In genomic region chr3:107877005-107877404, GRCm38 (mm10) we compare ENCODE assay signal across 37 mouse cellular contexts. TPM values are rescaled to one million over a fixed set of nuclear protein-coding genes. Genes with fewer than 3 reads are reported as not detected.
DNase-seq lines count a peak whose midpoint lies in the region; ATAC-seq and TF ChIP-seq lines count a peak whose summit lies in the region.
"Had no signal": no experiment of that assay in that cellular context is flagged by ENCODE, and none has a peak within 500 bp of the region (broad histone marks: within the 10 kb centered on the region; RNA-seq: fewer than 3 reads in every experiment).

Gene Eps8l3, plus strand, starts transcription at chr3:107877229.

- no peaks in the 10 kb centered on the region for H3K27me3 ChIP-seq in heart, adult 2 months (ENCODE audit: control insufficient read depth, insufficient read depth, low read length)
- H3K27me3 ChIP-seq in testis, adult 2 months (ENCODE audit: control insufficient read depth, insufficient read depth, low read length) = no peaks in the 10 kb centered on the region
- no peaks in the 10 kb centered on the region for H3K27me3 ChIP-seq in stomach, embryonic 15.5 days (replicated peaks)
- no peaks in the 10 kb centered on the region for H3K27me3 ChIP-seq in embryonic facial prominence, embryonic 10.5 days (replicated peaks; ENCODE audit: low read depth, poor library complexity, severe bottlenecking)
- H3K27me3 ChIP-seq in kidney, embryonic 16.5 days (ENCODE audit: insufficient read depth, low read length) = no peaks in the 10 kb centered on the region
- H3K27me3 ChIP-seq: embryonic facial prominence, embryonic 12.5 days; forebrain, embryonic 15.5 days had no signal

- no peak within 1 kb of the TSS for H3K9ac ChIP-seq in heart, adult 2 months (ENCODE audit: low read depth, low read length)
- H3K9ac ChIP-seq in stomach, embryonic 15.5 days = no peak within 1 kb of the TSS
- H3K9ac ChIP-seq in kidney, embryonic 16.5 days (replicated peaks; ENCODE audit: low read length) = no peak within 1 kb of the TSS
- H3K9ac ChIP-seq: embryonic facial prominence, embryonic 12.5 days; forebrain, embryonic 15.5 days; heart, embryonic 12.5 days; liver, embryonic 14.5 days had no signal

- H3K4me2 ChIP-seq in stomach, embryonic 15.5 days = peak within 1 kb of the TSS; percentile 16; the same call in 1 of the 2 replicates
- no peak within 1 kb of the TSS for H3K4me2 ChIP-seq in kidney, embryonic 16.5 days (replicated peaks; ENCODE audit: low read depth, low read length)
- H3K4me2 ChIP-seq: embryonic facial prominence, embryonic 12.5 days; forebrain, embryonic 15.5 days; heart, embryonic 12.5 days had no signal

- no peak for TF ChIP-seq POLR2A in heart, adult 2 months (IDR thresholded peaks at IDR 0.05; ENCODE audit: insufficient read depth, low read depth, low read length)
- TF ChIP-seq POLR2A in testis, adult 2 months (IDR thresholded peaks at IDR 0.05; ENCODE audit: control insufficient read depth, low read depth, low read length) = no peak

- ATAC-seq in stomach, embryonic 15.5 days (ENCODE audit: insufficient read depth, low FRiP score, low read depth) = peak; percentile 61; the same call in 1 of the 2 replicates
- ATAC-seq in kidney, embryonic 16.5 days (ENCODE audit: low FRiP score, low TSS enrichment) = no peak
- ATAC-seq: forebrain, embryonic 15.5 days; hindbrain, embryonic 16.5 days had no signal

- H3K4me1 ChIP-seq in heart, adult 2 months (ENCODE audit: control insufficient read depth, insufficient read depth, low read length) = peaks cover 4% of the 10 kb centered on the region
- peaks cover 9% of the 10 kb centered on the region for H3K4me1 ChIP-seq in testis, adult 2 months (ENCODE audit: control insufficient read depth, insufficient read depth, low read length)
- H3K4me1 ChIP-seq in stomach, embryonic 15.5 days = peaks cover 11% of the 10 kb centered on the region; the same call in 1 of the 2 replicates
- H3K4me1 ChIP-seq in embryonic facial prominence, embryonic 10.5 days = peaks cover 8% of the 10 kb centered on the region
- H3K4me1 ChIP-seq in kidney, embryonic 16.5 days (ENCODE audit: insufficient read depth, low read length) = no peaks in the 10 kb centered on the region
- H3K4me1 ChIP-seq: embryonic facial prominence, embryonic 12.5 days; forebrain, embryonic 15.5 days had no signal

- intact Hi-C loops in heart, adult 2 months (cut with DNase I) = no loop called here
- intact Hi-C loops in heart, postnatal 25 days (cut with DNase I) = no loop called here

- TF ChIP-seq CTCF in heart, adult 2 months (IDR thresholded peaks at IDR 0.05) = no peak
- TF ChIP-seq CTCF in testis, adult 2 months (IDR thresholded peaks at IDR 0.05; ENCODE audit: control insufficient read depth, insufficient read depth, insufficient replicate concordance, low read depth, low read length) = no peak

- DNase-seq in heart, adult 2 months = no peak
- DNase-seq in heart, postnatal 25 days (ENCODE audit: low spot score) = no peak
- DNase-seq in testis, postnatal 14 days (ENCODE audit: low spot score) = no peak
- no peak for DNase-seq in embryonic facial prominence, embryonic 10.5 days (ENCODE audit: low spot score)
- DNase-seq in cerebellum, adult 8-10 months = no peak
- DNase-seq: adrenal gland, adult 8-10 months; cerebellum, adult 9-10 months; cerebellum, postnatal 36 days; heart, postnatal 10 days; kidney, adult 2 months; kidney, postnatal 10 days; layer of hippocampus, adult 9-11 months; liver; lung, adult 2 months; lung, postnatal 10 days; midbrain, embryonic 14.5 days; retina, postnatal 1 day; right cerebral cortex, postnatal 14 days had no signal

- no peaks in the 10 kb centered on the region for H3K9me3 ChIP-seq in stomach, embryonic 15.5 days
- no peaks in the 10 kb centered on the region for H3K9me3 ChIP-seq in embryonic facial prominence, embryonic 10.5 days
- H3K9me3 ChIP-seq in kidney, embryonic 16.5 days (ENCODE audit: low read length) = no peaks in the 10 kb centered on the region
- H3K9me3 ChIP-seq: embryonic facial prominence, embryonic 12.5 days; forebrain, embryonic 15.5 days; G1E; heart, embryonic 12.5 days had no signal

- no peaks in the 10 kb centered on the region for H3K79me2 ChIP-seq in heart, adult 2 months (replicated peaks; ENCODE audit: control insufficient read depth, insufficient read depth, low read length)

- no peak for TF ChIP-seq EP300 in heart, adult 2 months (IDR thresholded peaks at IDR 0.05; ENCODE audit: insufficient read depth, low read depth, low read length)

- H3K4me3 ChIP-seq in heart, adult 2 months = no peak within 1 kb of the TSS
- 0 out of 2 replicates have a peak within 1 kb of the TSS, but pooled peaks have one; percentile 87 for H3K4me3 ChIP-seq in testis, adult 2 months (ENCODE audit: control insufficient read depth, low read depth, low read length)
- H3K4me3 ChIP-seq in stomach, embryonic 15.5 days (replicated peaks) = peak within 1 kb of the TSS; percentile 14; the same call in 1 of the 2 replicates
- no peak within 1 kb of the TSS for H3K4me3 ChIP-seq in embryonic facial prominence, embryonic 10.5 days
- no peak within 1 kb of the TSS for H3K4me3 ChIP-seq in kidney, embryonic 16.5 days (ENCODE audit: low read length)
- H3K4me3 ChIP-seq: embryonic facial prominence, embryonic 12.5 days; forebrain, embryonic 15.5 days; heart, embryonic 12.5 days had no signal

- no peaks in the 10 kb centered on the region for H3K36me3 ChIP-seq in heart, adult 2 months (ENCODE audit: control insufficient read depth, insufficient read depth, low read length)
- no peaks in the 10 kb centered on the region for H3K36me3 ChIP-seq in testis, adult 2 months (ENCODE audit: control insufficient read depth, insufficient read depth, low read length)
- no peaks in the 10 kb centered on the region for H3K36me3 ChIP-seq in stomach, embryonic 15.5 days
- no peaks in the 10 kb centered on the region for H3K36me3 ChIP-seq in embryonic facial prominence, embryonic 10.5 days (replicated peaks)
- no peaks in the 10 kb centered on the region for H3K36me3 ChIP-seq in kidney, embryonic 16.5 days (ENCODE audit: insufficient read depth, low read length)
- H3K36me3 ChIP-seq: embryonic facial prominence, embryonic 12.5 days; forebrain, embryonic 15.5 days; G1E; heart, embryonic 12.5 days had no signal

- peak within 1 kb of the TSS; percentile 43 for H3K27ac ChIP-seq in heart, adult 2 months
- H3K27ac ChIP-seq in testis, adult 2 months (ENCODE audit: control insufficient read depth, insufficient read depth, low read depth, low read length) = no peak within 1 kb of the TSS
- peak within 1 kb of the TSS; percentile 60 for H3K27ac ChIP-seq in stomach, embryonic 15.5 days
- H3K27ac ChIP-seq in embryonic facial prominence, embryonic 10.5 days (replicated peaks) = no peak within 1 kb of the TSS
- no peak within 1 kb of the TSS for H3K27ac ChIP-seq in kidney, embryonic 16.5 days (ENCODE audit: low read length)
- H3K27ac ChIP-seq: embryonic facial prominence, embryonic 12.5 days; forebrain, embryonic 15.5 days; liver, embryonic 14.5 days had no signal

- 93% methylated on average over 5 of the region's 5 CpGs for WGBS in heart, adult 2 months
- WGBS in stomach, embryonic 15.5 days = 67% methylated on average over 5 of the region's 5 CpGs
- 89% methylated on average over 5 of the region's 5 CpGs for WGBS in embryonic facial prominence, embryonic 10.5 days
- WGBS in kidney, embryonic 16.5 days = 90% methylated on average over 5 of the region's 5 CpGs

RNA-seq across cellular contexts. Expression of gene Eps8l3, which starts in this region (rescaled TPM):
- not detected for total RNA-seq in heart, adult 2 months (2021)
- not detected in 2 replicates for polyA plus RNA-seq in heart, adult 2 months (2012; rRNA removed)
- not detected for total RNA-seq in heart, postnatal 25 days (2021)
- polyA plus RNA-seq in testis, adult 2 months (2012; rRNA removed) = 27.9 and 29.2 TPM in 2 replicates
- polyA plus RNA-seq in stomach, embryonic 15.5 days (2015; fragmentation: Nextera tagmentation; extraction: Ambion mirVana) = 34.9 and 49.0 TPM in 2 replicates
- not detected in 2 replicates for polyA plus RNA-seq in embryonic facial prominence, embryonic 10.5 days (2016; fragmentation: Nextera tagmentation; extraction: Ambion mirVana)
- polyA plus RNA-seq in kidney, embryonic 16.5 days (2015; fragmentation: Nextera tagmentation; extraction: Ambion mirVana) = not detected in 2 replicates
- total RNA-seq: adrenal gland, adult 8-10 months; adrenal gland, postnatal 4 days; G1E; gastrocnemius, adult 18-20 months; gastrocnemius, postnatal 4 days; heart, postnatal 10 days; left cerebral cortex, adult 18-20 months; left cerebral cortex, postnatal 14 days; monocyte, adult 5-6 weeks had no signal
- polyA plus RNA-seq: embryonic facial prominence, embryonic 12.5 days; forebrain, embryonic 15.5 days; frontal cortex, adult 2 months; G1E; hindbrain, embryonic 11.5 days; hindbrain, embryonic 16.5 days; limb, embryonic 11.5 days; lung, adult 2 months; midbrain, embryonic 14.5 days; neural tube, embryonic 14.5 days had no signal

Comparison
In these comparisons a context has a peak if more than half of its experiments do, and no peak if none do; other contexts are left out.
1. RNA of gene Eps8l3 (polyA plus RNA-seq): 34.9 to 49.0 TPM in stomach, embryonic 15.5 days and 27.9 to 29.2 TPM in testis, adult 2 months; not detected in kidney, embryonic 16.5 days, not detected in heart, adult 2 months and not detected in embryonic facial prominence, embryonic 10.5 days; every median in the first group is over 10 times any median in the second.
2. H3K27ac ChIP-seq: peak in heart, adult 2 months (single experiment) and stomach, embryonic 15.5 days (single experiment); none in testis, adult 2 months (single experiment), embryonic facial prominence, embryonic 10.5 days (single experiment) and kidney, embryonic 16.5 days (single experiment).
3. H3K4me3 ChIP-seq: peak in testis, adult 2 months (single experiment) and stomach, embryonic 15.5 days (single experiment); none in heart, adult 2 months (single experiment), embryonic facial prominence, embryonic 10.5 days (single experiment) and kidney, embryonic 16.5 days (single experiment).